Mouse (Mus musculus) embryonic facial prominence, embryonic 14.5 days (tissue): ENCODE measurements at regions not wholly inside any gene's neighbourhood (a gene's known extent, or its start where the extent isn't known, plus 50 kb on each side); places are given as distances from the start of the nearest gene placed in this dataset.

Source experiments
- ATAC-seq: fragments of 200-750 bp; cut with Nextera tagmentation; 2 replicates; pipeline ENCODE4 v1.8.0; 2017; ENCODE audit warnings: low read depth, moderate number of reproducible peaks, moderate TSS enrichment
- DNase-seq: peaks from one replicate; pipeline ENCODE4 v3.0.0-alpha.2; 2015; ENCODE audit warnings: low spot score
- H3K27ac ChIP-seq: fragments of 300-500 bp; sonication (generic); replicated peaks from 2 replicates; pipeline ENCODE4 v1.5.1; 2014; ENCODE audit warnings: low read depth, mild to moderate bottlenecking, low read length, moderate library complexity
- H3K27me3 ChIP-seq: fragments of 300-500 bp; sonication (generic); replicated peaks from 2 replicates; pipeline ENCODE4 v1.6.1; 2014; ENCODE audit warnings: low read length; ENCODE audit not compliant: control insufficient read depth, insufficient read depth
- H3K36me3 ChIP-seq: fragments of 300-500 bp; sonication (generic); 2 replicates; pipeline ENCODE4 v1.6.1; 2014; ENCODE audit warnings: low read length, mixed read lengths; ENCODE audit not compliant: control insufficient read depth, insufficient read depth
- H3K4me1 ChIP-seq: fragments of 300-500 bp; sonication (generic); 2 replicates; pipeline ENCODE4 v1.6.1; 2014; ENCODE audit warnings: antibody characterized with exemption, low read length; ENCODE audit not compliant: control insufficient read depth, insufficient read depth
- H3K4me2 ChIP-seq: fragments of 300-500 bp; sonication (generic); 2 replicates; pipeline ENCODE4 v1.6.1; 2014; ENCODE audit warnings: low read depth, mild to moderate bottlenecking, low read length, moderate library complexity, mixed read lengths
- H3K4me3 ChIP-seq: fragments of 300-500 bp; sonication (generic); 2 replicates; pipeline ENCODE4 v1.5.1; 2014; ENCODE audit warnings: low read depth, mild to moderate bottlenecking, low read length
- H3K9ac ChIP-seq: fragments of 300-500 bp; sonication (generic); 2 replicates; pipeline ENCODE4 v1.6.1; 2014; ENCODE audit warnings: low read depth, mild to moderate bottlenecking, low read length, moderate library complexity, mixed read lengths
- H3K9me3 ChIP-seq: fragments of 300-500 bp; sonication (generic); 2 replicates; pipeline ENCODE4 v1.6.1; 2016; ENCODE audit warnings: low read length; ENCODE audit not compliant: control insufficient read depth
- WGBS: fragments of 180-500 bp; shearing (Covaris S2); extraction: QIAGEN DNeasy Blood & Tissue Kit; methylation state at CpG from one replicate; pipeline ENCODE4 v1.1.7; 2014; 5-methylcytosine and 5-hydroxymethylcytosine counted together

- H3K9me3 ChIP-seq, result no peaks in the 10 kb centered on the region
- H3K27me3 ChIP-seq, result no peaks in the 10 kb centered on the region
- H3K4me1 ChIP-seq, result peaks cover 9% of the 10 kb centered on the region; the same call in 1 of the 2 replicates
- no peak overlapping the region for H3K4me2 ChIP-seq
- 88% methylated on average over 4 of the region's 4 CpGs for WGBS
- H3K9ac ChIP-seq, result no peak overlapping the region
- ATAC-seq (no peak), DNase-seq (no peak)
- no peak overlapping the region for H3K4me3 ChIP-seq
- H3K36me3 ChIP-seq, result no peaks in the 10 kb centered on the region
- no peak overlapping the region for H3K27ac ChIP-seq
Observed at GRCm38 (mm10) chr3:35322899-35323298, 431.0 kb upstream of the Atp11b start.

GRCm38 (mm10) chr3:35323450-35324077, 430.3 kb upstream of the Atp11b start:
- 62% methylated on average over 11 of the region's 11 CpGs for WGBS
- DNase-seq (peak; percentile 86), ATAC-seq (no peak)
- peaks cover 6% of the 10 kb centered on the region; the same call in 1 of the 2 replicates for H3K4me1 ChIP-seq
- H3K9me3 ChIP-seq, result no peaks in the 10 kb centered on the region
- H3K27ac ChIP-seq, result no peak overlapping the region
- H3K9ac ChIP-seq, result no peak overlapping the region
- no peaks in the 10 kb centered on the region for H3K36me3 ChIP-seq
- no peaks in the 10 kb centered on the region for H3K27me3 ChIP-seq
- H3K4me2 ChIP-seq, result no peak overlapping the region
- H3K4me3 ChIP-seq, result no peak overlapping the region

- no peaks in the 10 kb centered on the region for H3K27me3 ChIP-seq
- no peak overlapping the region for H3K4me2 ChIP-seq
- 41% methylated on average over 11 of the region's 11 CpGs for WGBS
- no peaks in the 10 kb centered on the region for H3K36me3 ChIP-seq
- H3K27ac ChIP-seq, result no peak overlapping the region
- ATAC-seq, result peak; percentile 44; the same call in 1 of the 2 replicates
- no peaks in the 10 kb centered on the region for H3K9me3 ChIP-seq
- H3K4me3 ChIP-seq, result no peak overlapping the region
- H3K9ac ChIP-seq, result no peak overlapping the region
- DNase-seq, result no peak
- H3K4me1 ChIP-seq, result peaks cover 6% of the 10 kb centered on the region; the same call in 1 of the 2 replicates
Observed at GRCm38 (mm10) chr3:35324186-35324585, 429.7 kb upstream of the Atp11b start.

GRCm38 (mm10) chr3:35332534-35333272, 421.2 kb upstream of the Atp11b start:
- 0 out of 2 replicates have a peak overlapping the region, but pooled peaks have one; percentile 18 for H3K4me2 ChIP-seq
- no peak for DNase-seq

GRCm38 (mm10) chr3:35334017-35334416, 419.9 kb upstream of the Atp11b start:
- whole genome bisulfite sequencing, result 68% methylated on average over 2 of the region's 2 CpGs
- no peak overlapping the region for H3K27ac ChIP-seq
- H3K9me3 ChIP-seq, result no peaks in the 10 kb centered on the region
- DNase-seq, result no peak
- peaks cover 3% of the 10 kb centered on the region; the same call in 1 of the 2 replicates for H3K4me1 ChIP-seq
- H3K27me3 ChIP-seq, result no peaks in the 10 kb centered on the region
- no peaks in the 10 kb centered on the region for H3K36me3 ChIP-seq
- no peak for ATAC-seq
- no peak overlapping the region for H3K4me2 ChIP-seq
- H3K4me3 ChIP-seq, result no peak overlapping the region
- H3K9ac ChIP-seq, result no peak overlapping the region

More at GRCm38 (mm10) chr3:35332534-35333272, 421.2 kb upstream of the Atp11b start:
- Histone ChIP-seq H3K9me3 (no peaks in the 10 kb centered on the region), H3K36me3 (no peaks in the 10 kb centered on the region), H3K4me3 (no peak overlapping the region), H3K9ac (no peak overlapping the region), H3K27ac (no peak overlapping the region), H3K4me1 (peaks cover 3% of the 10 kb centered on the region; the same call in 1 of the 2 replicates), H3K27me3 (no peaks in the 10 kb centered on the region)
- 18% methylated on average over 18 of the region's 18 CpGs for WGBS
- no peak for ATAC-seq

- H3K27me3 ChIP-seq, result no peaks in the 10 kb centered on the region
- no peak overlapping the region for H3K4me3 ChIP-seq
- H3K4me1 ChIP-seq, result peaks cover 3% of the 10 kb centered on the region; the same call in 1 of the 2 replicates
- no peaks in the 10 kb centered on the region for H3K36me3 ChIP-seq
- H3K9ac ChIP-seq, result no peak overlapping the region
- no peaks in the 10 kb centered on the region for H3K9me3 ChIP-seq
- ATAC-seq, result no peak
- no peak for DNase-seq
- no peak overlapping the region for H3K27ac ChIP-seq
- no peak overlapping the region for H3K4me2 ChIP-seq
- 34% methylated on average over 3 of the region's 3 CpGs for WGBS
Observed at GRCm38 (mm10) chr3:35334546-35334945, 419.4 kb upstream of the Atp11b start.

- ATAC-seq, result no peak
- WGBS, result 61% methylated on average over 5 of the region's 5 CpGs
- no peak overlapping the region for H3K9ac ChIP-seq
Observed at GRCm38 (mm10) chr3:35335837-35336236, 418.1 kb upstream of the Atp11b start.

GRCm38 (mm10) chr3:35340525-35340924, 413.4 kb upstream of the Atp11b start:
- Histone ChIP-seq H3K36me3 (no peaks in the 10 kb centered on the region), H3K9ac (peak overlapping the region; percentile 60), H3K4me2 (peak overlapping the region; percentile 75), H3K9me3 (no peaks in the 10 kb centered on the region), H3K27me3 (no peaks in the 10 kb centered on the region), H3K27ac (peak overlapping the region; percentile 63), H3K4me3 (peak overlapping the region; percentile 44), H3K4me1 (peaks cover 15% of the 10 kb centered on the region)
- WGBS, result 3% methylated on average over 10 of the region's 10 CpGs
- DNase-seq (peak; percentile 42), ATAC-seq (peak; percentile 51; the same call in 1 of the 2 replicates)

More at GRCm38 (mm10) chr3:35335837-35336236, 418.1 kb upstream of the Atp11b start:
- Histone ChIP-seq H3K27ac (no peak overlapping the region), H3K4me3 (no peak overlapping the region), H3K27me3 (no peaks in the 10 kb centered on the region), H3K4me1 (peaks cover 9% of the 10 kb centered on the region), H3K36me3 (no peaks in the 10 kb centered on the region), H3K4me2 (no peak overlapping the region), H3K9me3 (no peaks in the 10 kb centered on the region)
- no peak for DNase-seq
